Mouse (Mus musculus) liver, embryonic 18 days (tissue): Measurements from ENCODE around the gene Zpbp. TPM values are rescaled to one million over a fixed set of nuclear protein-coding genes. Genes with fewer than 3 reads are reported as not detected.

ENCODE experiments used
- polyA plus RNA-seq: library from polyadenylated mRNA; depleted of rRNA; stranded (reverse); fragments of >200 nt; gene quantifications from 2 replicates; pipeline ENCODE4 v1.2.3, GENCODE M21; 2012; rRNA removed

The Zpbp gene
- 0.03 and 0.07 TPM in 2 replicates for polyA plus RNA-seq

DNA sequence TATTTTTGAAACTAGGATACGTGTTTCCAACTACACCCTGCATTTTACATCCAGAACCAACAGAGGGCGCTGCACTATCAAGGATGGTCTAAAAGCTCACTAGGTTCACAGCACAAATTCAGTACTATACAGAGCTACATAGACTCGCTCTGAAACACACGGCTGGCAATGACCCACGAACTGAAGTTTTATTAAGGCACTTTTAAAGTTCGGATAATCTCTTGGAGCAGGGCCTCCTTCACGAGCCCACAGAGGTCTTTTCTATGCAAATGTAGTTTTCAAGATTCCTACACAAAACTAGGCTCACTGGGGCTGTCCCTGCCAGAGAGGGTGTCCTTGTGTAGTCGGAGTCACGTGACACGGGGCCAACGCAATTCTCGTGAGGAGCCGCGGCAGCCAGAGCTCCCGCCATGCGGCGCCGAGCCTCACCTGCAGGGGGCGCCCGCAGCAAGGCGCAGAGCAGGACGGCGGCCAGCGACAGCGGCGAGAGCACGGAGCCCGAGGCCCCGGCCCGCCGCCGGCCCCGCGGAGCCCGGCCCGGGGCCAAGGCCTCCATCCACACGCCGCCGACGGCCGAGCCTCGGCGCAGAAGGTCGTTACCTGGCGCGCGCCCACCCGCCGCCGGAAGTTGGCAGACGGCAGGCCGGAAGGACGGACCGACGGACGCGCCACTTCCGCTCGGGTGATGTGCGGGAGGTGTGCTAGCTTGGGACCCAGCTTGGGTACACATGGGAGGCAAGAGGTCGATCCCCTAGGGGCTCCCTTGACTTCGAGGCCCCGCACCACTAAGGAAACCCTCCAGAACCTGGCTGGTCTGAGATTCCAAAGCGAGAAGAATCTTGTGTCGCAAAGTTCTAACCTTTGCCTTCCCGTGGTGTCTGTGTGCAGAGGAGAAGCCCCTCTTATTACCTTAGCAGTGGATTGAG lies at the start of gene Zpbp, which contains the start of gene Spata48:
Zpbp (minus strand) TSS at position 774 of the 926 bp plus-strand sequence.
Spata48 (plus strand) TSS at position 460 of the 926 bp plus-strand sequence.

Other genes starting within 250 kb of the Zpbp start
- 0.17 TPM in 1 of 2 replicates, not detected in the other for gene Spata48, start 314 bp downstream of the Zpbp start, polyA plus RNA-seq
- not detected in 2 replicates for gene 4930512M02Rik, start 165.4 kb upstream of the Zpbp start, polyA plus RNA-seq
- gene Ikzf1, start 222.6 kb upstream of the Zpbp start, polyA plus RNA-seq = 30.1 and 30.8 TPM in 2 replicates